Mouse (Mus musculus) heart, postnatal 0 days (tissue): ENCODE measurements around the gene Cwc25.
"Not testable (repeated sequence)": the region's sequence is repeated elsewhere in the genome, so short reads cannot be mapped to it uniquely, and the experiment has no call there.

ENCODE experiments used
- CTCF ChIP-seq: IDR thresholded peaks from 2 replicates; pipeline ENCODE4 v1.5.1; 2016; ENCODE audit warnings: antibody characterized with exemption, control low read depth, low read depth
- EP300 ChIP-seq: IDR thresholded peaks from 2 replicates; pipeline ENCODE4 v1.6.1; 2016; ENCODE audit warnings: antibody characterized with exemption, low read depth

DNA sequence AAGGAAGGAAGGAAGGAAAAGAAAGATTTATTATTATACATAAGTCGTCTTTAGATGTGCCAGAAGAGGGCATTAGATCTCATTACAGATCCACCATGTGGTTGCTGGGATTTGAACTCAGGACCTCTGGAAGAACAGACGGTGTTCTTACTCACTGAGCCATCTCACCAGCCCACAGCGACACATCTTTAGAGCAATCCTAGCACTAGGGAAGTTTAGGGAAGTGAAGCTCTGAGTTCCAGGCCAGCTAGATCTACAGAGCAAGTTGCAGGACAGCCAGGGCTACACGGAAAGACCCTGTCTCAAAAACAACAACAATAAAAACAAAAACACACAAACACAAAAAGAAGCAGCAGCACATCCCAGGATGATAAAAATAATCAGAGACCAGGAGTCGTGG, 31.5 kb downstream of the Cwc25 start:
- TF ChIP-seq CTCF, EP300: not testable (repeated sequence)
